Mouse (Mus musculus) spleen, adult 18-20 months (tissue): ENCODE results near the gene Aoc3.
A peak's percentile ranks its signal among the peaks of the same experiment; 100 is the strongest.
"Not testable (repeated sequence)": the region's sequence is repeated elsewhere in the genome, so short reads cannot be mapped to it uniquely, and the experiment has no call there.

Source experiments
- DNase-seq, 2 experiments: peaks; one replicate each; pipeline ENCODE4 v3.0.0; 2022; ENCODE audit warnings: mixed read lengths in 2 of 2

Gene Aoc3

DNA sequence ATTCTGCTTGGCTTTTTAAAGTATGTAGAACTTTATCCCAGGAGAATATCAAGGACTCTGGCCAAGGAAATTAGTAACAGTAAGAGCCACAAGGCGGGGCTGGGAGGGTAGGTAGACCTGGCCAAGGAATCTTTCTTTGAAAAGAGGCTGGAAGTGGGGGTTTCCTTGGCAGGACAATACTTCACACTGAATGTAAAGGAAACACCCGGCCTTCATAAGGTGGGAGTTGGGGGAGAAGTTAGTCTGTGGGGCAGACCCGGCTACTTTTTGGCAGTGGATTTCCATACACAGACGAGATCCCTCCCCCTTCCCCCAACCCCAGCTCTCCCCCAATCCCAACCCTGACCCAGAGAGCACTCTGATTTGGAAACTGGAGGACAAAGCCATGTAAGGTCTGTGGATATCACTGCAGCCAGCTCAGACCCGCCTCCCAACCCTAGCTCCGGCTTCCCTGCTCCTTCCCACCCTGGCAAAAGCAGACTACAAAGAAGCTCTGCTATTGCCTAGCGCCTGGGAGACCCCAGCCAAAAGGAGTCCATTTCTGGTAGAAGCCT is at the start of gene Aoc3:
Gene Aoc3, plus strand, starts transcription at position 235 of the 554 bp plus-strand sequence.
- no peak for DNase-seq

DNA sequence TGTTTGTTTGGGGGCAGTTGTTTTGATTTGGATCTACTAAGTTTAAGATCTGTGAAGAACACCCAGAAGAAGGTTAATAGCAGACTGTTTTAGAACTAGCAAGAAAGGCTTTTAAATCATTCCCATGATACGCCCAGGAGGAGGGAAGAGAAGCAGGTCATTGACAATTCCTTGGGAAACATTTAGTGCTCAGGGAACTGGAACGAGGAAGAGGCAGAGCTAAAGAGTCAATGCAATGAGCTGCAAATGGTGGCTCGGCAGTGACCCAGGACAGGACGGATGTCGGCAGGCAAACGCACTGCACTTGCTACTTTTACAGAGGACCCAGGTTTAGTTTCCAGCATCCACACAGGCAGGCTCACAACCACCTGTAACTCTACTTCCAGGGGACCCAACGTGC is 49.6 kb upstream of the Aoc3 start:
- DNase-seq, result no peak

DNA sequence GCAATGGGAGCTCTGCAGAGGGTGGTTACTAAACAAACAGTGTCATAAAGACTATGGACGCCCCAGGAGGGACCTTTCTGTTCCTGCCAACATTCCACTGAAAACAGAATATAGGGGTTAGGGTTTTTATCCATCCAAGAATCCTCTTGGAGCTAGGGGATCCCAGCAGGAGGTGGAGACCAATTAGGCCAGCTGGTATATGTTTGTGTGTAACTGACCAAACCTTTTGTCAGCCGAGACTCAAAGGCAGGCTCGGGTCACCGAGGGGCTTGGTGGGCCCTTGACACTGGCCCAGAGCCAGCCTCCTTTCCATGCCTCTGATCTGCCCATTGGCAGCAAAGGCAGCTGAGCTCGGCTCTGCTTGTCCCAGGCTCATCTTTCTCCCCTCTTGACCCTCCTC is 47.5 kb upstream of the Aoc3 start:
- no peak for DNase-seq

DNA sequence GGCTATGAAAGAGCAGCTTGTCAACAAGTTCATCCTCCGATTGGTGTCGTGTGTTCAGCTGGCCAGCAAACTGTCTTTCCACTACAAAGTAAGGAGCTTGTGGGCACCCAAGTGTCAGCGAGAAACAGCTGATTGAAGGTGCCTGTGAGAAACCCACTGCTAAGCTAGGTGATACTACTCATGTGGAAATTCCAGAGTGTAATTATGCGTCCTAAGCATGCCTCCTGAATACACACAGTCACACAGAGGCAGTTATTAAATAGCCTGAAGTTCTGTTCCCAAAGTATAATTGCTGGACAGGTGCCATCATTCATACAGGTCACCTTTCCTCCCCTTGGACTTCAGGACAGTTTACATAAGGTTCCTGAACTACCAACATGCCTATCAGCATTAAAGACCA is 46.6 kb upstream of the Aoc3 start:
- no peak for DNase-seq

DNA sequence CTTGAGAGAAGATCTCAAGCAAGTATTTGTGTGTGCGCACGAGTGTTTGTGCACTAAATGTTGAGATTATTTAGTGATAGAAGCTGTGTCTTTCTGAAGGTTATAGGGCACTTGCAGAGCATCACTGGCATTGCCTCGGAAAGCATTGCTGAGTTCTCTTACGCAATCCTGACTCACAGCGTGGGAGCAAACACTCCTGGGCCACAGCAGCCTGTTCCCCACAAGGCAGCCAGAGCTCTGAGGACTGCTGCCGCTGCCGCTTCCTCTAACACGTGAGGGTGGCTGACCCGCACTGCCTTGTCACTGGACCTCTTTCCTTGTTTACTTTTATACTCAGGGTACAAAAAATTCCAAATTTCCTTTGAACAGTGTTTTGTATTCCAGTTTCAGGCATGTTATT is 43.1 kb upstream of the Aoc3 start:
- DNase-seq, result no peak

DNA sequence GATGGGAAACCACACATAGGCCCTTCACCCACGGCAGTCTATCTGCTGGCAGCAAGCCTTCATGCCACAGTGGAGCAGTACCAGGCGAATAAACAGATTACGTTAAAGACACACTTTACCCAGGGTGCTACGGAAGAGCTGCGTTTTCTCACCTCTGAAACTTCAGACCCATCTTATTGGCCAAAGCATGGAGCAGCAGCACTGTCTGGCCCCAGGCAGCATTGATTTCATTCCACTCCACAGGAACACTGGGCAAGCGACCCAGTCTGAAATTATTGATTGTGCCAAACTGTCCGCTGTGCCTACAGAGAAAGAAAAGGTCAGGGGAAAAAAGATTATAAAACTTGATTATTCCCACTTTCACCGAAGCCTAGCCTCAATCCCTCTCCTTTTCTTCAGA is 39.2 kb upstream of the Aoc3 start:
- DNase-seq, result no peak

DNA sequence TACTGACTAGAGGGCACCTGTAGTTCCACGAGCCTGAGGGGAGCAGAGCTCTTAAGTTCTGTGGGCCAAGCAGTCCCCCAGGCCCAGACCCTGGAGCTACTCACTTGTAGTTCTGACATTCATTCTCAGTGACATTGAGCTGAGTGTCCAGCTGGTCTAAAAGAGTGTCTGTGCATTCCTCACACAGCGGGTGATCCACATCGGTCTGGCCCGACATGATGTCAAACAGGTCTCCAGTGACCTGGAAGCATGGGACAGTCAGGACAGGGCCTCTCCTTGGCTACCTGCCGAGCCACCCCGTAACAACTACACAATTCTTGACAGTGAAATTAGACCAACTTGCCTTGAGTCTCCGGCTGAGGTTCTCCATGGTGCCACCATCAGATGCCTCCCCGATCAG is 35.2 kb upstream of the Aoc3 start:
- no peak for DNase-seq

DNA sequence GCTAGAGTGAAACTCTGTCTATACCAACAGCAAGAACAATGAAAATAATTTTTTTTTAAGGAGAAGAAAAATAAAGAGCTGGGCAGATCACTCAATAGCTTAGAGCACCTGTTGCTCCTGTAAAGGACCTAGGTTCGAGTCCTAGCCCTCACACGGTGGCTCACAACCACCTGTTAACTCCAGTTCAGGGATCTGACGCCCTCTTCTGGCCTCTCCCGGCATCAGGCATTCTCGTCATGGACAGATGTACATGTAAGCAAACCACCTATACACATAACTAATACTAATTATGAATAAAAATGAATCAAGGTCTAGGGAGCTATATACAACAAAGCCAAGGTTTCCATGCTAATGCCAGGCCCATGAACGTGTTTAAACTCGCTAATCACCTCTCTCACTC is 29.5 kb upstream of the Aoc3 start:
- DNase-seq, result no peak

DNA sequence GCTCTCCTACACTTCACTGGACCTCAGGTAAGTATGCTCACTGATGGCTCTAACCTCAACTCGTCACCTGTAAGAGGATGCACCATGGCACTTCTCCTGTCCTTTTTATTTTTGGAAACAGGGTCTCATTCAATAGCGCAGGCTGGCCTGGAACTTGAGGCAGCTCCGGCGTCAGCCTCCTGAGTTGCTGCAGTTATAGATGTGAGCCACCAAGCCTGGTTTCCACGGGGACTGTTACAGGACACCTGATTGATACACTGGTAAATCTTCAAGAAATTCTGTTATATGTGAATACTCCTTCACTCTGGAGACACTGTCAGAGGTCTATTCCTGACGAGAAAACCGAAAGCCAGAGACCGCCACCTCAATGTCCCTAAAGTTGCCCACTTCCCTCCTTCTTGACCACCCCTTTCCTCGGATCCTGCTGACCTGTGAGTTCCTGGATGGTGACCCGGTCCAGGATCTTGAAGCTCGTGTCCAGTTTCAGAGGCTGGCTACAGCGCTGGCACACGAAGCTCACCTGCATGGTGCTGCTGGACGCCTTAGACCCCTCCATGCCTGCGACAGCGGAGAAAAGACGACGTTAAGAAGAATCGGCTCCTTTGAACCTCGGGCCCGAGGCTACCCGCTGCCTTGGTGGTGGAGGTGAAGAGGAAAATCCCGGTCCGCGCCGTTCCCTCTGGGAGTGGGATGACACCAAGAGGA is 29.0 kb upstream of the Aoc3 start:
- DNase-seq, result no peak

DNA sequence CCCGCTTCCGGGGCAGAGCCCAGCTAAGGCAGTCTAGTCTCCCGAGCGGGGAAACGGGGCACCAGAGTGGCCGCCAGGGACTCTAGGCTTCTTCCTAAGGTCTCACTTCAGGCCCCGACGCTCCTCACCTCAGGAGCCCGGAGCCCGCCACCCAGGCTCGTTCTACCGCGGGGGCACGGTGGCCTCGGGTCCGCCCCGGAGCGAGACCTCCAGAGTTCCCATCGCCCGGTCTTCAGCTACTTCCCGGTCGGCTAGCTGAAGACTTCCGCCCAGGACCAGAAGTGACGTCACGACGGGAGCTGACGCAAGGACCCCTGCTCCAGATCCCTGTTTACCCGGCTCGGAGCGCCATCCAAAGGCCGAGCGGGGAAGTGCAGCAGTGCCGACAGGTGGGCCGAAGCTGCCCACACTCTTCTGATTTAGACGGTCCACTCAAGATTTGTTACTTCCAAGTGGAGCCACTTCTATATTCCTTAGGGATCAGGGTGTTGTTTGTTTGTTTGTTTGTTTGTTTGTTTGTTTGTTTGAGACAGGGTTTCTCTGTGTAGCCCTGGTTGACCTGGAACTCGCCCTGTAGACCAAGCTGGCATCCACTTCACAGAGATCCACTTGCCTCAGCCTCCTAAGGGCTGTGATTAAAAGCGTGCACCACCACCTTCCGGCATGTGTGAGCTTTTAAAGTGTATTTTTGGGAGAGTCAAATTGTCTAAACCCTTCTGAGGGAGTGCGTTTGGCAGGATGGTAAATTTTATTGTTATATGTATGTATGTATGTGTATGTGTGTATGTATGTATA is 28.2 kb upstream of the Aoc3 start, which contains the start of gene Becn1:
Gene Becn1, minus strand, starts transcription at position 283 of the 795 bp plus-strand sequence.
- peak; percentile 79 to 89 for DNase-seq

DNA sequence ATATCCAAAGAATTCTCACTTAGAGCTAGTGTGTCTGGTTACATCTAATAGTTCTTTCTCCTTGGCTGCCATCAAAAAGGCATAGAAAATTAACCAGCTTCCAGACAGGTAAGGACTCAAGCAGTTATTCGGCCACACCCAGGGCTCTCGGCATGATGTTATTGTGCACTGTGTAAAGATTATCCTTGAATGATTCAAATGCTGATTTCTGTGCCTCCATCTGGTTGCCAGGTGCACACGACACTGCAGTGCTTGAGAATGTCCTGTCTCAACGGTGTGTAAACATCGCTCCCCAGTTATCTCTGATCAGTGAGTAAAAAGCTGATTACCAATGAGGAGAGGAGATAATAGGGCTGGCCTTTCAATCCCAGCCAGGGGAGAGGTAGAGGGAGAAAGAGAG is 22.7 kb upstream of the Aoc3 start:
- DNase-seq, result no peak

DNA sequence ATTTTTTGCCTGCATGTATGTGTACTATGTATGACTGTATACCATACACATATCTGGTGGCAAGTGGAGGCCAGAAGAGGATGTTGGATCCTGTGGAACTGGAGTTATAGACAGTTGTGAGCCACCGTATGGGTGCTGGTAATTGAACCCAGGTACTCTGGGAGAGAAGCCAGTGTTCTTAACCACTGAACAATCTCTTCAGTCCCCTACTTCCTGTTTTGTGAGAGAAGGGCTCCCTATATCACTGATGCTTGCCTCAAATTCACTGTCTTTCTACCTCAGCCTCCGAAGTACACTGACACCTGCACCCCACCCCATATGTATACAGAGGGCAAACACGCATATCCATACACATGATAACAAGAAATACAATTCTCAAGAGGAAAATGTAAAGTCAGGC is 19.3 kb upstream of the Aoc3 start:
- DNase-seq, result no peak

DNA sequence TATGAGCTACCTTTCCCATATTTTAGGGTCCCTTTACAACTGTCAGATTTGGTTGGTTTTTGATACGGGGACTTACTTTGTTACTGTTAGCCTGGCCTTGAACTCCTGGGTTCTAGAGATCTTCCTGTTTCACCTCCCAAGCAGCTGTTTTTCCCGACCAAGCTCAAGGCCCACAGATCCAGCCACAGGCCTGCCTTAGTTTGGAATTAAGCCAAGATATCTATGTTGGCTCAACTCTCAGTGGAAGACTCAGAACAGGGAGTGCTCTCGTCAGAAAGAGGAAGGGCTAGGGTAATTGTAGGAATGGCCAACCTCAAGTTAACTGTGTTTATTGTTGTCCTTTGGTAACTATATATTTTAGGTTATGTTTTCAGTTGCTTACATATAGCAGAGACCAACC is 18.3 kb upstream of the Aoc3 start:
- DNase-seq, result no peak

DNA sequence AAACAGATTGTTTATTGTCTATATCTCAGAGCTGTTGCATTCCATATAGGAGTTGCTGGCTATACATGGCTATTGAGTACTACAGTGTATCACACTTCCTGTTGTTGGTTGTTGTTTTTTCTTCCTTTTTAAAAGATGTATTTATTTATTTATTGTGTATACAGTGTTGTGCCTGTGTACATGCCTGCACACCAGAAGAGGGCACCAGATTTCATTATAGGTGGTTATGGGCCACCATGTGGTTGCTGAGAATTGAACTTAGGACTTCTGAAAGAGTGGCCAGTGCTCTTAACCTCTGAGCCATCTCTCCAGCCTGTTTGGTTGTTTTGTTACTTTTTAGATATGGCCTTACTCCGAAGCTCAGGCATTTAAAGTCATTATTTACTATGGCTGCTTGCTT is 15.8 kb upstream of the Aoc3 start:
- no peak for DNase-seq

DNA sequence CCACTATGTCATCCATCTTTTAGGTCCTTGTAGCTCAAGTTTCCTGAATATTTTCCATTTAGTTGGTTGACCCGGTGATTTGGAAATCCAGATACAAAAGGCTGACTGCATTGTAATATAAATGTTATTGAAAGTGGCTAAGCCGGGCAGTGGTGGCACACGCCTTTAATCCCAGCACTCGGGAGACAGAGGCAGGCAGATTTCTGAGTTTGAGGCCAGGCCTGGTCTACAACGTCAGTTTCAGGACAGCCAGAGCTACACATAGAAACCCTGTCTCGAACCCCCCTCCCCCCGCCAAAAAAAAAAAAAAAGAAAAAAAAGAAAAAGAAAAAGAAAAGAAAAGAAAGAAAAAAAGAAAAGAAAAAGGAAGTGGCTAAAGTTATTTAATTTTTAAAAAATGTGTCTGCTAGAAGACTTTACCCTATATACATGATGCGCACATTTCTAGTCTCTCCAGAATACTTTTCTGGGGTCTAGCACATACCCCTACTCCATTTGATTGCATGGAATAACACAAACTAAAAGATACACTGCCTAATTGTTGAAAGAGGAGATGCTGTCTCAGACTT is 15.2 kb upstream of the Aoc3 start:
- no peak for DNase-seq

DNA sequence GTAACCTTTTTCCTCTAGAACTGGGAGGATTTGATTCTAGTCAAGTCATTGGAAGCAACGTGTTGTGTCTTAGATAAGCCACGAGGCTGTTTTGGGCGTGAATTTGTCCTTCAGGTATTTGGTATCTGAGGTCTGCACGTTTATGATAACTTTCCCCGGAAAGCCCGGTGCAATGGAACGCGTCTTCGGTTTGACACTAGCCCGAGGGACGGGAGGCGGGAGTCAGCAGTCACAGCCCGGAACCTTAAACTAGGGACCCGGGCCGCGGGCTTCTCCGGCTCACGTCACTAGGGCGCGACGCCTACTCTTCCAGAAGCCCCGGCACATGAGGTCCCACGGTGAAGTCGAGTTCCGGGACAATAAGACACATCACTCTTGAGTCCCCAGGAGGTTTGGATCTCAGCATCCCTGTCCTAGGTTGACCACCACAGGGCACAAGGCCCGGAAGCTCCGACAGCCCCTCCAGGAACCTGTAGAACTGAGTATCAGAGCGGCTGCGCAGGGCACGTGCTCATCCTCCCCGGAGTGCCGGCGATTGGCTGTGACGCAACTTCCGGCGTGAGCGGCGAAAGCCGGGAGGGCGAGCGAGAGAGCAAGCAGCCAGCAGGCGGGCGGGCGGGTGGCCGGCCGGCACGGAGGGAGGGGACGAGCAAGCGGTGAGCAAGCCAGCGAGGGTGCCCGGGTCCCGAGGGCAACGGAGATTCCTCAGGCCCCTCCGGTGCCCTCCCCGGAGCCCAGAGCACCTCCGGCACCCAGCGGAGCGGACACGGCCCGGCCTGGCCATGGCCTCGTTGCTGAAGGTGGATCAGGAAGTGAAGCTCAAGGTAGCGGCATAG is 14.5 kb upstream of the Aoc3 start, which contains the start of gene Psme3:
Gene Psme3, plus strand, starts transcription at position 549 of the 836 bp plus-strand sequence.
- peak; percentile 86 to 91 for DNase-seq

DNA sequence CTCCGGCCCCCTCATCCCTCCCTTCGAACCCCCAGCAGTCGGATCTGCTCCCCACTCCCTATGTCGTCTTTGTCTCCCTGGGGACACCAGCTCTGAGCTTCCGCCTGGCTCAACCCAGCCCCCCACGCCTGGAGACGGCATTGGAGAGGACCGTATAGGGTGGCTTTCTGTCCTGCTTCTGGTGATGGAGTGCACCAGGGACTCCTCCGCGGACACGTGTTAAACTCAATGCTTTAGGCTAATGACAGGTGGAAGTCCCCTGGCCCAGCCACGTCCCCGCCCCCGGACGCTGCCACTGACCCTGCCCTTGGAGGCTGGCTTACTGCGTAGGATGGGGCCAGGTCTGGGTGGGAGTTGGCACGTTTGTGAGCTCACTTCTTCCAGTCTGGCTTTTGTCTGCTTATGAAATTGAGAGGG is 13.9 kb upstream of the Aoc3 start:
- peak in 1 of 2 experiments; percentile 21 for DNase-seq

DNA sequence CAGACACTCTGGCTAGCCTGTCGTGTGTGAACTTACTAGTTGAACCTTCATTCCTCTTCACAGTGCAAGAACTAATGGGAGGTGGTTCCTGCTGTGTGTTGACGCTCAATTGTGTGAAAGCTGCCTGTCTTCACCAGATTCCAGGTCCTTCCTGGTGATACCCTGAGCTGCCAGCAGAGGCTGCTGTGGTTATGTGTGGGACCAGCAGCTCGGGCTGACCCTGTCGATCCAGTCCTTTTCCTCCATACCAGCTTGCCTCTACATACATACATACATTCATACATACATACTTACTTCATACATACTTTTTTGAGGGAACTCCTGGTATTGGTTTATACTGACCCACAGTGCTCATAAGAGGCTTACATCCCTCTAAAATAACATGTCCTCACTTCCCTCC is 6.8 kb upstream of the Aoc3 start:
- DNase-seq, result peak in 1 of 2 experiments; percentile 47

DNA sequence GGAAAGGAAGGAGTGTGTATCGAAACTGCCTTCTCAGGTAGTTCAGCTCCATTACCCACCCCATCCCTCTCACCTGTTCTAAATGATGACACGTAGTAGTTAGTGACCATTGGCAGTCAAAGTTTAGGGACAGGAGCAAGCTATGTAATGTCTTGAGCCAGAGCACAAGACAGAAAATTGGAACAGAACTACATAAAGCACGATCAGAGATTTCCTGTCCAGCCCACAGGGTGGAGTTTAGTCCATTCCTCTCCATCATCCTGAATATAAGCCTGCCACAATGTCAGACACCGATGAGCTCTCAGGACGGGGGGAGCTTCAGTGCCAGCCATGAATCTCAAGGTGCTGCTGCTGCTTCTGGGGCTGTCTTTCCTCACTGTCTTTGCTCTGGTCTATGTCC is 5.6 kb upstream of the Aoc3 start, which contains the start of gene Aoc2:
Gene Aoc2, plus strand, starts transcription at position 301 of the 400 bp plus-strand sequence.
- DNase-seq, result no peak

DNA sequence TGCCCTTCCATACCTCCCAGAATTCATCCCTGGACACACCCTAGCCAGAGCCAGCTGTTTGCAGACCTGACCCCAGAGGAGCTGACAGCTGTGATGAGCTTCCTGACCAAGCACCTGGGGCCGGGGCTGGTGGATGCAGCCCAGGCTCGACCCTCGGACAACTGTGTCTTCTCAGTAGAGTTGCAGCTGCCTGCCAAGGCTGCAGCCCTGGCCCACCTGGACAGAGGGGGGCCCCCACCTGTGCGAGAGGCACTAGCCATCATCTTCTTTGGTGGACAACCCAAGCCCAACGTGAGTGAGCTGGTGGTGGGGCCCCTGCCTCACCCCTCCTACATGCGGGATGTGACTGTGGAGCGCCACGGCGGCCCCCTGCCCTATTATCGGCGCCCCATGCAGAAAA is 5.2 kb upstream of the Aoc3 start:
- not testable (repeated sequence) for DNase-seq

DNA sequence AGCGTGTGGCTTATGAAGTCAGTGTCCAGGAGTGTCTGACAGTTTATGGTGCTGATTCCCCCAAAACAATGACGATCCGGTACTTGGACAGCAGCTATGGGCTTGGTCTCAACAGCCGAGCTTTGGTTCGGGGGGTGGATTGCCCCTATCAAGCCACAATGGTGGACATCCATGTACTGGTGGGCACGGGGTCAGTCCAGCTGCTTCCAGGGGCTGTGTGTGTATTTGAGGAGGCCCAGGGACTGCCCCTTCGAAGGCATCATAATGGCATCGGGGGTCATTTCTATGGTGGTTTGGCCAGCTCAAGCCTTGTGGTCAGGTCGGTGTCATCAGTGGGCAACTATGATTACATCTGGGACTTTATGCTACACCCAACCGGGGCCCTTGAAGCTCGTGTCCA is 4.3 kb upstream of the Aoc3 start:
- DNase-seq, result no peak

DNA sequence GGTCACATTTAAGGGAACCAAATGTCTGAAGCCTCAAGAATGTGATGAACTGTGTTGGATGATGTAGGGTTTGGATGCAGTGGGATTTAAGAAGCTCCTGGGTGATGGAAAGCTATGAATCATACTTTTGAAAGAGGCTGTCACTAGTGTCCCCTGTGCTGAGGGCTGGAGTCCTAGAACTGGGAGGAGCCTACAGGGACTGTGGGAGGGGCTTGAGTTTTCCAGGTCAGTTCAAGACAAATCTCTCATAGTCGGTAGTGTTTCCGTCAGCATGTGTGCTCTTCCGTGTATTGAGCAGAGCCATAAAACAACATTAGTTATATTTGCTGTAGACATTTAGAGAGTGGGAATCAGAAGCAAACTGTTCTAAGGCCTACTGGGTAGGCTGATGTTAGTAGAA is 3.1 kb upstream of the Aoc3 start:
- no peak for DNase-seq
